Comparison of ENCODE assay signal across 8 mouse cellular contexts in genomic region chr2:18690756-18691155, GRCm38 (mm10). TPM values are rescaled to one million over a fixed set of nuclear protein-coding genes. Genes with fewer than 3 reads are reported as not detected.
DNase-seq lines count a peak whose midpoint lies in the region; ATAC-seq lines count a peak whose summit lies in the region.

No protein-coding gene starts in this region.

- H3K27me3 ChIP-seq in liver, embryonic 11.5 days (replicated peaks; ENCODE audit: control insufficient read depth, insufficient read depth, low read length) = peaks cover 91% of the 10 kb centered on the region
- H3K27me3 ChIP-seq in liver, embryonic 12.5 days (replicated peaks) = peaks cover 90% of the 10 kb centered on the region
- H3K27me3 ChIP-seq in forebrain, embryonic 12.5 days = peaks cover 73% of the 10 kb centered on the region
- H3K27me3 ChIP-seq in intestine, embryonic 16.5 days (replicated peaks; ENCODE audit: control insufficient read depth, insufficient read depth, low read length) = peaks cover 56% of the 10 kb centered on the region
- H3K27me3 ChIP-seq in neural tube, embryonic 14.5 days (ENCODE audit: control insufficient read depth, insufficient read depth, low read length) = peaks cover 50% of the 10 kb centered on the region

- DNase-seq in liver, embryonic 11.5 days (ENCODE audit: low spot score) = no peak
- no peak for DNase-seq in cerebellum, postnatal 25 days
- no peak for DNase-seq in spleen, postnatal 14 days (ENCODE audit: low spot score in 2 of 2)
- no peak for DNase-seq in spleen, postnatal 36 days (ENCODE audit: low spot score in 2 of 2)

- H3K36me3 ChIP-seq in liver, embryonic 11.5 days (ENCODE audit: control insufficient read depth, insufficient read depth, low read length) = no peaks in the 10 kb centered on the region
- H3K36me3 ChIP-seq in liver, embryonic 12.5 days = no peaks in the 10 kb centered on the region
- no peaks in the 10 kb centered on the region for H3K36me3 ChIP-seq in forebrain, embryonic 12.5 days (replicated peaks)
- H3K36me3 ChIP-seq in intestine, embryonic 16.5 days (ENCODE audit: control insufficient read depth, insufficient read depth, low read length) = no peaks in the 10 kb centered on the region
- H3K36me3 ChIP-seq in neural tube, embryonic 14.5 days (ENCODE audit: control insufficient read depth, insufficient read depth, low read length) = no peaks in the 10 kb centered on the region

- H3K9ac ChIP-seq in liver, embryonic 11.5 days (ENCODE audit: low read depth, low read length) = no peak overlapping the region
- H3K9ac ChIP-seq in liver, embryonic 12.5 days = no peak overlapping the region
- no peak overlapping the region for H3K9ac ChIP-seq in forebrain, embryonic 12.5 days
- no peak overlapping the region for H3K9ac ChIP-seq in intestine, embryonic 16.5 days (ENCODE audit: low read depth, low read length)
- no peak overlapping the region for H3K9ac ChIP-seq in neural tube, embryonic 14.5 days (replicated peaks; ENCODE audit: low read depth, low read length)

- ATAC-seq in liver, embryonic 11.5 days (replicated peaks; ENCODE audit: low FRiP score) = no peak
- no peak for ATAC-seq in liver, embryonic 12.5 days
- ATAC-seq in forebrain, embryonic 12.5 days (ENCODE audit: low FRiP score) = no peak
- no peak for ATAC-seq in intestine, embryonic 16.5 days
- ATAC-seq in neural tube, embryonic 14.5 days (ENCODE audit: low read depth) = no peak

- peak overlapping the region; percentile 40 for H3K4me3 ChIP-seq in liver, embryonic 11.5 days (ENCODE audit: low read depth, low read length)
- no peak overlapping the region for H3K4me3 ChIP-seq in liver, embryonic 12.5 days
- H3K4me3 ChIP-seq in forebrain, embryonic 12.5 days (replicated peaks) = peak overlapping the region; percentile 53
- H3K4me3 ChIP-seq in intestine, embryonic 16.5 days (ENCODE audit: low read length) = peak overlapping the region; percentile 55
- H3K4me3 ChIP-seq in neural tube, embryonic 14.5 days (ENCODE audit: low read depth, low read length) = peak overlapping the region; percentile 39; the same call in 1 of the 2 replicates

- H3K4me2 ChIP-seq in liver, embryonic 11.5 days = peak overlapping the region; percentile 55
- H3K4me2 ChIP-seq in liver, embryonic 12.5 days = no peak overlapping the region
- peak overlapping the region; percentile 92 for H3K4me2 ChIP-seq in forebrain, embryonic 12.5 days
- H3K4me2 ChIP-seq in intestine, embryonic 16.5 days (ENCODE audit: low read depth, low read length) = no peak overlapping the region
- H3K4me2 ChIP-seq in neural tube, embryonic 14.5 days (ENCODE audit: low read depth, low read length) = no peak overlapping the region; the same call in 1 of the 2 replicates

- peaks cover 9% of the 10 kb centered on the region for H3K4me1 ChIP-seq in liver, embryonic 11.5 days (replicated peaks; ENCODE audit: control insufficient read depth, insufficient read depth, low read length)
- peaks cover 32% of the 10 kb centered on the region for H3K4me1 ChIP-seq in liver, embryonic 12.5 days
- H3K4me1 ChIP-seq in forebrain, embryonic 12.5 days = peaks cover 39% of the 10 kb centered on the region
- peaks cover 24% of the 10 kb centered on the region for H3K4me1 ChIP-seq in intestine, embryonic 16.5 days (ENCODE audit: control insufficient read depth, insufficient read depth, low read length)
- peaks cover 10% of the 10 kb centered on the region for H3K4me1 ChIP-seq in neural tube, embryonic 14.5 days (ENCODE audit: control insufficient read depth, insufficient read depth, low read length)

- WGBS in liver, embryonic 11.5 days = 2% methylated on average over 9 of the region's 9 CpGs
- 2% methylated on average over 9 of the region's 9 CpGs for WGBS in liver, embryonic 12.5 days (ENCODE audit: insufficient replicate concordance)
- WGBS in forebrain, embryonic 12.5 days = under 1% methylated on average over 9 of the region's 9 CpGs
- WGBS in intestine, embryonic 16.5 days = 3% methylated on average over 9 of the region's 9 CpGs
- under 1% methylated on average over 9 of the region's 9 CpGs for WGBS in neural tube, embryonic 14.5 days

- H3K27ac ChIP-seq in liver, embryonic 11.5 days (ENCODE audit: low read depth, low read length) = no peak overlapping the region
- H3K27ac ChIP-seq in liver, embryonic 12.5 days = no peak overlapping the region
- H3K27ac ChIP-seq in forebrain, embryonic 12.5 days = no peak overlapping the region
- H3K27ac ChIP-seq in intestine, embryonic 16.5 days (ENCODE audit: low read length) = no peak overlapping the region
- no peak overlapping the region for H3K27ac ChIP-seq in neural tube, embryonic 14.5 days (ENCODE audit: low read depth, low read length)

- H3K9me3 ChIP-seq in liver, embryonic 11.5 days (ENCODE audit: control insufficient read depth, low read length) = no peaks in the 10 kb centered on the region
- H3K9me3 ChIP-seq in liver, embryonic 12.5 days (replicated peaks) = no peaks in the 10 kb centered on the region
- H3K9me3 ChIP-seq in forebrain, embryonic 12.5 days = no peaks in the 10 kb centered on the region
- no peaks in the 10 kb centered on the region for H3K9me3 ChIP-seq in intestine, embryonic 16.5 days (ENCODE audit: control insufficient read depth, low read length)
- no peaks in the 10 kb centered on the region for H3K9me3 ChIP-seq in neural tube, embryonic 14.5 days (ENCODE audit: control insufficient read depth, low read length)

RNA-seq across cellular contexts. Expression of gene Spag6, which starts 3.1 kb away (rescaled TPM):
- polyA plus RNA-seq in liver, embryonic 11.5 days (2014; fragmentation: Nextera tagmentation; extraction: Ambion mirVana) = not detected in 2 replicates
- not detected in 2 replicates for polyA plus RNA-seq in liver, embryonic 12.5 days (2016; fragmentation: Nextera tagmentation; extraction: Ambion mirVana)
- 0.18 and 0.50 TPM in 2 replicates for polyA plus RNA-seq in forebrain, embryonic 12.5 days (2016; fragmentation: Nextera tagmentation; extraction: Ambion mirVana)
- 0.07 TPM in 1 of 2 replicates, not detected in the other for polyA plus RNA-seq in intestine, embryonic 16.5 days (2015; fragmentation: Nextera tagmentation; extraction: Ambion mirVana)
- polyA plus RNA-seq in neural tube, embryonic 14.5 days (2014; fragmentation: Nextera tagmentation; extraction: Ambion mirVana) = 0.23 TPM in 1 of 2 replicates, not detected in the other

RNA-seq across cellular contexts. Expression of gene Bmi1, which starts 13.9 kb away (rescaled TPM):
- 12.9 and 16.6 TPM in 2 replicates for polyA plus RNA-seq in liver, embryonic 11.5 days (2014; fragmentation: Nextera tagmentation; extraction: Ambion mirVana)
- 9.5 and 9.7 TPM in 2 replicates for polyA plus RNA-seq in liver, embryonic 12.5 days (2016; fragmentation: Nextera tagmentation; extraction: Ambion mirVana)
- polyA plus RNA-seq in forebrain, embryonic 12.5 days (2016; fragmentation: Nextera tagmentation; extraction: Ambion mirVana) = 42.0 and 43.9 TPM in 2 replicates
- polyA plus RNA-seq in intestine, embryonic 16.5 days (2015; fragmentation: Nextera tagmentation; extraction: Ambion mirVana) = 12.0 and 12.5 TPM in 2 replicates
- 30.6 and 39.0 TPM in 2 replicates for polyA plus RNA-seq in neural tube, embryonic 14.5 days (2014; fragmentation: Nextera tagmentation; extraction: Ambion mirVana)

RNA-seq across cellular contexts. Expression of gene Commd3, which starts 18.6 kb away (rescaled TPM):
- polyA plus RNA-seq in liver, embryonic 11.5 days (2014; fragmentation: Nextera tagmentation; extraction: Ambion mirVana) = 132 and 138 TPM in 2 replicates
- polyA plus RNA-seq in liver, embryonic 12.5 days (2016; fragmentation: Nextera tagmentation; extraction: Ambion mirVana) = 102 TPM in 2 replicates
- polyA plus RNA-seq in forebrain, embryonic 12.5 days (2016; fragmentation: Nextera tagmentation; extraction: Ambion mirVana) = 156 and 162 TPM in 2 replicates
- 232 and 238 TPM in 2 replicates for polyA plus RNA-seq in intestine, embryonic 16.5 days (2015; fragmentation: Nextera tagmentation; extraction: Ambion mirVana)
- polyA plus RNA-seq in neural tube, embryonic 14.5 days (2014; fragmentation: Nextera tagmentation; extraction: Ambion mirVana) = 203 and 222 TPM in 2 replicates

Comparison
In these comparisons a context has a peak if more than half of its experiments do, and no peak if none do; other contexts are left out.
1. H3K4me2 ChIP-seq: peak in liver, embryonic 11.5 days (single experiment) and forebrain, embryonic 12.5 days (single experiment); none in liver, embryonic 12.5 days (single experiment), intestine, embryonic 16.5 days (single experiment) and neural tube, embryonic 14.5 days (single experiment).